ENCODE assay signal across 26 mouse cellular contexts in genomic region chr1:20470317-20470716, GRCm38 (mm10).
DNase-seq lines count a peak whose midpoint lies in the region; ATAC-seq and TF ChIP-seq lines count a peak whose summit lies in the region.
"Had no signal": no experiment of that assay in that cellular context is flagged by ENCODE, and none has a peak within 500 bp of the region (broad histone marks: within the 10 kb centered on the region; RNA-seq: fewer than 3 reads in every experiment).

No protein-coding gene starts in this region.

- TF ChIP-seq POLR2A in brain, embryonic 14.5 days (IDR thresholded peaks at IDR 0.05; ENCODE audit: borderline replicate concordance, extremely low read depth, insufficient read depth, insufficient read length, poor library complexity, severe bottlenecking): no peak

- WGBS in forebrain, embryonic 13.5 days: 82% methylated on average over 6 of the region's 6 CpGs
- WGBS in forebrain, embryonic 11.5 days: 89% methylated on average over 6 of the region's 6 CpGs
- WGBS in hindbrain, embryonic 13.5 days: 87% methylated on average over 6 of the region's 6 CpGs
- 91% methylated on average over 6 of the region's 6 CpGs for WGBS in hindbrain, embryonic 10.5 days

- no peaks in the 10 kb centered on the region for H3K36me3 ChIP-seq in forebrain, embryonic 13.5 days (ENCODE audit: poor library complexity, severe bottlenecking)
- H3K36me3 ChIP-seq in forebrain, embryonic 11.5 days (ENCODE audit: control insufficient read depth, insufficient read depth, low read length): no peaks in the 10 kb centered on the region
- no peaks in the 10 kb centered on the region for H3K36me3 ChIP-seq in hindbrain, embryonic 13.5 days
- H3K36me3 ChIP-seq in hindbrain, embryonic 10.5 days: no peaks in the 10 kb centered on the region
- H3K36me3 ChIP-seq: embryonic facial prominence, embryonic 10.5 days; embryonic facial prominence, embryonic 13.5 days had no signal

- no peaks in the 10 kb centered on the region for H3K27me3 ChIP-seq in forebrain, embryonic 13.5 days
- H3K27me3 ChIP-seq in forebrain, embryonic 11.5 days (ENCODE audit: control insufficient read depth, insufficient read depth, low read length): no peaks in the 10 kb centered on the region
- H3K27me3 ChIP-seq in hindbrain, embryonic 13.5 days: no peaks in the 10 kb centered on the region
- H3K27me3 ChIP-seq in hindbrain, embryonic 10.5 days (ENCODE audit: insufficient read depth, poor library complexity, severe bottlenecking): no peaks in the 10 kb centered on the region

- H3K27ac ChIP-seq in forebrain, embryonic 13.5 days: no peak overlapping the region
- H3K27ac ChIP-seq in forebrain, embryonic 11.5 days (ENCODE audit: low read depth, low read length): no peak overlapping the region
- H3K27ac ChIP-seq in hindbrain, embryonic 13.5 days: no peak overlapping the region
- H3K27ac ChIP-seq in hindbrain, embryonic 10.5 days: no peak overlapping the region
- H3K27ac ChIP-seq: embryonic facial prominence, embryonic 10.5 days; embryonic facial prominence, embryonic 13.5 days; gastrocnemius, adult 2 months; hindbrain, embryonic 14.5 days; hindbrain, postnatal 0 days had no signal

- no peak overlapping the region for H3K9ac ChIP-seq in forebrain, embryonic 13.5 days
- no peak overlapping the region for H3K9ac ChIP-seq in forebrain, embryonic 11.5 days (ENCODE audit: low read length)
- H3K9ac ChIP-seq in hindbrain, embryonic 13.5 days: no peak overlapping the region
- H3K9ac ChIP-seq: embryonic facial prominence, embryonic 13.5 days; hindbrain, embryonic 14.5 days had no signal

- no peak for TF ChIP-seq CTCF in brain, embryonic 14.5 days (IDR thresholded peaks at IDR 0.05; ENCODE audit: borderline replicate concordance, extremely low read depth, insufficient read depth, insufficient read length)

- H3K9me3 ChIP-seq in forebrain, embryonic 13.5 days (replicated peaks): no peaks in the 10 kb centered on the region
- no peaks in the 10 kb centered on the region for H3K9me3 ChIP-seq in forebrain, embryonic 11.5 days (ENCODE audit: control insufficient read depth, low read length)
- H3K9me3 ChIP-seq in hindbrain, embryonic 13.5 days: no peaks in the 10 kb centered on the region
- H3K9me3 ChIP-seq in hindbrain, embryonic 10.5 days: no peaks in the 10 kb centered on the region
- H3K9me3 ChIP-seq: embryonic facial prominence, embryonic 10.5 days; embryonic facial prominence, embryonic 13.5 days had no signal

- ATAC-seq in forebrain, embryonic 13.5 days: peak; percentile 65; the same call in 1 of the 2 replicates
- no peak for ATAC-seq in forebrain, embryonic 11.5 days (replicated peaks; ENCODE audit: low FRiP score)
- ATAC-seq in hindbrain, embryonic 13.5 days (ENCODE audit: low FRiP score): 0 out of 2 replicates have a peak, but pooled peaks have one; percentile 21
- ATAC-seq: activated CD4-positive, CD25-positive, alpha-beta regulatory T cell, adult 4 months; hindbrain, postnatal 0 days; inflammation-experienced regulatory T-cells, adult 6 months; intestine, embryonic 16.5 days had no signal

- no peak overlapping the region for H3K4me3 ChIP-seq in forebrain, embryonic 13.5 days
- no peak overlapping the region for H3K4me3 ChIP-seq in forebrain, embryonic 11.5 days (ENCODE audit: low read depth, low read length)
- no peak overlapping the region for H3K4me3 ChIP-seq in hindbrain, embryonic 13.5 days
- H3K4me3 ChIP-seq in hindbrain, embryonic 10.5 days: no peak overlapping the region
- H3K4me3 ChIP-seq: embryonic facial prominence, embryonic 10.5 days; embryonic facial prominence, embryonic 13.5 days; erythroblast, embryonic 14.5 days; gastrocnemius, adult 2 months had no signal

- no peak overlapping the region for H3K4me2 ChIP-seq in forebrain, embryonic 13.5 days
- H3K4me2 ChIP-seq in forebrain, embryonic 11.5 days (ENCODE audit: low read depth, low read length, severe bottlenecking): no peak overlapping the region
- H3K4me2 ChIP-seq in hindbrain, embryonic 13.5 days: no peak overlapping the region
- H3K4me2 ChIP-seq: embryonic facial prominence, embryonic 13.5 days; heart, embryonic 11.5 days; hindbrain, embryonic 14.5 days had no signal

- H3K4me1 ChIP-seq in forebrain, embryonic 13.5 days: no peaks in the 10 kb centered on the region
- H3K4me1 ChIP-seq in forebrain, embryonic 11.5 days (replicated peaks; ENCODE audit: control insufficient read depth, insufficient read depth, low read length): no peaks in the 10 kb centered on the region
- H3K4me1 ChIP-seq in hindbrain, embryonic 13.5 days (replicated peaks): no peaks in the 10 kb centered on the region
- no peaks in the 10 kb centered on the region for H3K4me1 ChIP-seq in hindbrain, embryonic 10.5 days (replicated peaks)
- H3K4me1 ChIP-seq: embryonic facial prominence, embryonic 13.5 days had no signal

- no peak for DNase-seq in forebrain, embryonic 11.5 days (ENCODE audit: low spot score)
- no peak for DNase-seq in hindbrain, embryonic 10.5 days (ENCODE audit: low spot score)
- peak; percentile 52 for DNase-seq in brain, embryonic 14.5 days (ENCODE audit: low read depth)
- DNase-seq in cerebellum, postnatal 10 days: no peak
- DNase-seq: adrenal gland, adult 8-10 months; adrenal gland, postnatal 25 days; cerebellum, adult 11 months; cerebellum, adult 2 months; cerebellum, adult 9-11 months; cerebellum, postnatal 36 days; embryo, embryonic 11 days; gastrocnemius, adult 2 months; gastrocnemius, postnatal 14 days; heart, adult 11 months; kidney, adult 18-20 months had no signal
